16 mouse cellular contexts compared by ENCODE assay signal in genomic region chr9:56032219-56032618, GRCm38 (mm10). TPM values are rescaled to one million over a fixed set of nuclear protein-coding genes. Genes with fewer than 3 reads are reported as not detected.
DNase-seq lines count a peak whose midpoint lies in the region.
"Had no signal": no experiment of that assay in that cellular context is flagged by ENCODE, and none has a peak within 500 bp of the region (broad histone marks: within the 10 kb centered on the region; RNA-seq: fewer than 3 reads in every experiment).

No protein-coding gene starts in this region.

- peak; percentile 7 for DNase-seq in lung, postnatal 10 days
- DNase-seq in lung, postnatal 14 days: no peak
- DNase-seq in ES-CJ7 (ENCODE audit: low read depth, low spot score): peak; percentile 70
- DNase-seq in ZHBTc4 (ENCODE audit: low read depth, low spot score): peak; percentile 63
- no peak for DNase-seq in gastrocnemius, postnatal 14 days
- DNase-seq in right cerebral cortex, postnatal 10 days (ENCODE audit: low spot score in 2 of 2): no peak
- DNase-seq: adrenal gland, postnatal 10 days; cerebellum, adult 11 months; cerebellum, adult 8-10 months; cerebellum, postnatal 14 days; gastrocnemius, postnatal 25 days; heart, postnatal 36 days had no signal

- intact Hi-C loops in gastrocnemius, postnatal 14 days (cut with DNase I; ENCODE audit: low total_unique reads): no loop called here

RNA-seq across cellular contexts. Expression of gene Rcn2, which starts 9.4 kb away (rescaled TPM):
- total RNA-seq in gastrocnemius, postnatal 14 days (2021): 10 to 100 TPM; 21.1 to 26.4 TPM

RNA-seq across cellular contexts. Expression of gene 4930563M21Rik, which starts 21.9 kb away (rescaled TPM):
- not detected for total RNA-seq in gastrocnemius, postnatal 14 days (2021)
- total RNA-seq: adrenal gland, postnatal 10 days; adrenal gland, postnatal 4 days; gastrocnemius, adult 18-20 months; gastrocnemius, postnatal 25 days; granulocyte monocyte progenitor cell, adult 5-6 weeks; heart, adult 8-10 months; heart, postnatal 36 days had no signal

RNA-seq across cellular contexts. Expression of gene Pstpip1, which starts 57.5 kb away (rescaled TPM):
- total RNA-seq in gastrocnemius, postnatal 14 days (2021): 1 to 10 TPM; 1.3 to 1.8 TPM

Comparison
In these comparisons a context has a peak if more than half of its experiments do, and no peak if none do; other contexts are left out.
1. DNase-seq: peak in lung, postnatal 10 days (single experiment), ES-CJ7 (single experiment) and ZHBTc4 (single experiment); none in lung, postnatal 14 days (single experiment), gastrocnemius, postnatal 14 days (single experiment) and right cerebral cortex, postnatal 10 days (0 of 2).